Mouse (Mus musculus) left cerebral cortex, adult 8-10 months (tissue): ENCODE measurements around the gene Gm5901. TPM values are rescaled to one million over a fixed set of nuclear protein-coding genes. Genes with fewer than 3 reads are reported as not detected.

Experiments
- DNase-seq, 2 experiments: peaks; one replicate each; pipeline ENCODE4 v3.0.0; 2022; ENCODE audit warnings: low spot score in 2 of 2
- total RNA-seq, 4 experiments: library from RNA; stranded (reverse); gene quantifications; 2 replicates each; pipeline ENCODE4 v1.2.4; 2022

Gm5901 gene
- total RNA-seq, 4 experiments from 2014 or later, result not detected

GRCm38 (mm10) chr7:105404268-105404667 lies 29.4 kb downstream of the Gm5901 start, which contains the start of gene Cnga4:
Cnga4 (plus strand) TSS chr7:105404568.
- DNase-seq, result no peak

DNA sequence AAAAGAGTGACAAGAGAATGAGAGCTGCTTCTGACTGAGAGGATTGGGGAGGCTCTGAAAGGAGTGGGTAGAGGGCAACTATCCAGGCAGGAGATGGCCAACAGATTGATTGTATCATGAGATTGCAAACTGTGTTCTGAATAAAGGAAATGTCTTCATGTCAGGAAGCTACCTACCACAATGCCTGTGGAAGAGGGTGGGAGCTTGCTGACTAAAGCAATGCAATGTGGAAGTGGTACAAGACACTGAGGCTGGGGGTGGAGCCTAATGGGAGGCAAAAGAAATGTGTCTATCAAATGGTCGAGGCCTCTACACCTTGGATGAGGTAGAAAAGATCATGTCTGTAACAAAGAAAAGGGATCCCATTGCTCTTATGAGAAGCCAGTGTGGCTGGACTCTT lies 31.5 kb downstream of the Gm5901 start:
- no peak for DNase-seq

- DNase-seq, result peak; percentile 67 to 94
Measured at GRCm38 (mm10) chr7:105411874-105412632, 37.2 kb downstream of the Gm5901 start.

GRCm38 (mm10) chr7:105414385-105414784 lies 39.5 kb downstream of the Gm5901 start:
- DNase-seq, result peak in 1 of 2 experiments; percentile 61

DNA sequence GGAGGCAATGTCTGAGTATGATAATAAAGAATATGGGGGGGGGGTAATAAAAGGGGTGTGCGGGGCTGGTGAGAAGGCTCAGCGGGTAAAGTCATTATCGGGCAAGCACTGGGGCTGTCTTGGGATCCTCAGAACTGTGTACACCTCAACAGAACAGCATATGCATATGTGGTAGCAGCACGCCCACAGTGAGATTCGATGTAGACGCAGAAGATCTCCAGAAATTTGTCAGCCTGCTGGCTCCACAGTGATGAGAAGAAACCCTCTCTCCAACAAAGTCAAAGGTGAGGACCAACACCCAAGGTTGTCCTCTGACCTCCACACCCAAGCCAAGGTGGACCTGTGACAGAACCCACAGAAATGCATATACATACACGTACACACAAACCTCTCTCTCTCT lies 41.7 kb downstream of the Gm5901 start:
- no peak for DNase-seq

DNA sequence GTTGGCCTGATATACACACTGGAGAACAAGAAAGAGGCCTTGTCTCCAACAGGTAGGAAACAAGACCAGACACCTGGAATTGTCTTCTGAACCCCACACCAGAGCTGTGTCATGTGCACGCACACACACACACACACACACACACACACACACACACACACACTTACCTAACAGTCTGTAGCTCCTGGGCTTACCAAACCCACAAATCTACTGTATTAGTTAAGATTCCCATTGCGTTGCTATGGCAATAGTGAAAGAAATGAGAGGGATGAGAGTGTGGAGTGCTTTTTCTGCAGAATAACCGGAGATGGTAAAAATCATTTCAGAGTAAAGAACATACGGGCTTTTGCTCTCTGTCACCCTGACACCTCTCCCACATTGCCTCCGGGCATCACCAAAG lies 43.3 kb downstream of the Gm5901 start:
- DNase-seq, result no peak

GRCm38 (mm10) chr7:105420903-105421302 lies 46.1 kb downstream of the Gm5901 start:
- DNase-seq, result no peak

DNA sequence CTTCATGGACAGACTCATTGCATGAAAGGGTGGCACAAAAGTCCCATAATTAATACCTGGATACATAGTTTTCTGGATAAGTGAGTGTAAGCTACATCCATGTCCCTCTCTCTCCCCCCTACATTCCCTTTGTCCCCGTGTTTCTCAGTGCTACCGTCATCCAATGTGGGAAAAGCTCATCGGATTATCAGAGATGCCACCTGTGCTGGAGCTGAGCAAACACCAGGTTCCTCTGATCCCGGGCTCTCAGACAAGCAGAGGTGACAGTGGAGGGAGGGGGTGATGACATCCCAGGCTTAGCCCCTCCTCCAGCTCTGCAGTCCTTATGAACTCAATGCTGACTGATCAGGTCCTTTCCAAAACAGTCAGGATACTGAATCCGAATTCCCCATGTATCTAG lies 49.5 kb downstream of the Gm5901 start:
- no peak for DNase-seq

DNA sequence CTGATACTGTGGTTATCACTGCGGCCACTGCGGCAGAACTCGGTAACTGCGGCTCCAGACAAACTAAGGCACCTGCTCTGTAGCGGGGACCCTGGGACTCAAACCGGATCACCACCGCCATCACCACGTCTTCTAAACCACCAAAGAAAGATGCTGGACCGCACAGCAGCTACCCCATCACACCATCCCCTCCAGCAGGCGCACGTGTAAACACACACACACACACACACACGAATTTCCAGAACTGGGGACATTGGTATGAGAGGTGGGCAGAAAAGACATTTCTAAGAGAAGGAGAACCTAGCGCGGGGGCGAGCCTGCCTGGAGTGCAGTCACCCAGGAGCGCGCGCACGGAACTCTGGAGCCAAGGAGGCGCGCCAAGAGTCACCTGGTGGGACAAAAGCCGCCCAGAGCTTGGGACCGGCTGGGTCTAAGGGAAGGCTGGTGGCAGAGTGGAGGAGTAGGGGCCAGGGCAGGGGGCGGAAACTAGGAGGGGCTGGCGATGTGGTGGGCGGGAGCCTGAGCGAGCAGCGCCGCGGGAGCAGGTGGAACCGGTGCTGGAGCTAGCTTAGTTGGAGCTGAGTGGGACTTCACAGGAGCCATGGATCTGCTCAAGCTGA lies 50.7 kb downstream of the Gm5901 start, which contains the start of gene Cckbr:
Gene Cckbr, plus strand, starts transcription at position 308 of the 620 bp plus-strand sequence.
- peak in 1 of 2 experiments; percentile 65 for DNase-seq

GRCm38 (mm10) chr7:105426051-105426450 lies 51.2 kb downstream of the Gm5901 start:
- no peak for DNase-seq

Other genes with a start within 250 kb of the Gm5901 start
- gene Olfr683, start 228.0 kb upstream of the Gm5901 start, total RNA-seq, result not detected
- gene Olfr684, start 211.4 kb upstream of the Gm5901 start, total RNA-seq, result not detected
- gene Olfr685, start 189.0 kb upstream of the Gm5901 start, total RNA-seq, result not detected
- gene Olfr686, start 167.6 kb upstream of the Gm5901 start, total RNA-seq, result not detected
- not detected for gene Olfr688, start 86.9 kb upstream of the Gm5901 start, total RNA-seq
- not detected for gene Olfr689, start 63.9 kb upstream of the Gm5901 start, total RNA-seq
- gene Olfr690, start 40.9 kb upstream of the Gm5901 start, total RNA-seq, result under 1 TPM; 0.27 to 0.57 (median 0.40) TPM
- gene Olfr691, start 32.8 kb upstream of the Gm5901 start, total RNA-seq, result 1 to 10 TPM in 2 of 4 experiments, under 1 TPM in 2; 0.63 to 1.3 (median 0.86) TPM
- not detected for gene Olfr692, start 6.8 kb upstream of the Gm5901 start, total RNA-seq
- gene Fam160a2, start 25.0 kb downstream of the Gm5901 start, total RNA-seq, result 10 to 100 TPM; 64.6 to 72.6 (median 70.9) TPM
- gene Cnga4, start 29.5 kb downstream of the Gm5901 start, total RNA-seq, result 1 to 10 TPM in 2 of 4 experiments, under 1 TPM in 2; 0.98 to 2.0 (median 1.1) TPM
- 10 to 100 TPM; 47.6 to 57.7 (median 52.5) TPM for gene Cckbr, start 50.7 kb downstream of the Gm5901 start, total RNA-seq
- 10 to 100 TPM; 15.1 to 18.5 (median 17.0) TPM for gene Cavin3, start 107.3 kb downstream of the Gm5901 start, total RNA-seq
- 100 to 1,000 TPM; 100 to 105 (median 101) TPM for gene Smpd1, start 179.3 kb downstream of the Gm5901 start, total RNA-seq
- gene Apbb1, start 206.6 kb downstream of the Gm5901 start, total RNA-seq, result 100 to 1,000 TPM; 437 to 456 (median 444) TPM
- gene Hpx, start 225.1 kb downstream of the Gm5901 start, total RNA-seq, result under 1 TPM; 0.33 to 0.63 (median 0.44) TPM